Mouse (Mus musculus): ENCODE measurements around the gene Sufu.

- TF ChIP-seq POLR2A (IDR thresholded peaks at IDR 0.05; ENCODE audit: low read depth, low read length) (no peak), CTCF (IDR thresholded peaks at IDR 0.05; ENCODE audit: extremely low read depth, insufficient read depth, insufficient read length, insufficient replicate concordance) (no peak)
Observed at GRCm38 (mm10) chr19:46481756-46482155, 85.1 kb downstream of the Sufu start.
